Mouse (Mus musculus): ENCODE results near the gene Nab2. TPM values are rescaled to one million over a fixed set of nuclear protein-coding genes. Genes with fewer than 3 reads are reported as not detected.

Gene Nab2
- 0.79 and 2.2 TPM in 2 replicates for polyA plus RNA-seq (2014; fragmentation: Nextera tagmentation; extraction: Ambion mirVana)

DNA sequence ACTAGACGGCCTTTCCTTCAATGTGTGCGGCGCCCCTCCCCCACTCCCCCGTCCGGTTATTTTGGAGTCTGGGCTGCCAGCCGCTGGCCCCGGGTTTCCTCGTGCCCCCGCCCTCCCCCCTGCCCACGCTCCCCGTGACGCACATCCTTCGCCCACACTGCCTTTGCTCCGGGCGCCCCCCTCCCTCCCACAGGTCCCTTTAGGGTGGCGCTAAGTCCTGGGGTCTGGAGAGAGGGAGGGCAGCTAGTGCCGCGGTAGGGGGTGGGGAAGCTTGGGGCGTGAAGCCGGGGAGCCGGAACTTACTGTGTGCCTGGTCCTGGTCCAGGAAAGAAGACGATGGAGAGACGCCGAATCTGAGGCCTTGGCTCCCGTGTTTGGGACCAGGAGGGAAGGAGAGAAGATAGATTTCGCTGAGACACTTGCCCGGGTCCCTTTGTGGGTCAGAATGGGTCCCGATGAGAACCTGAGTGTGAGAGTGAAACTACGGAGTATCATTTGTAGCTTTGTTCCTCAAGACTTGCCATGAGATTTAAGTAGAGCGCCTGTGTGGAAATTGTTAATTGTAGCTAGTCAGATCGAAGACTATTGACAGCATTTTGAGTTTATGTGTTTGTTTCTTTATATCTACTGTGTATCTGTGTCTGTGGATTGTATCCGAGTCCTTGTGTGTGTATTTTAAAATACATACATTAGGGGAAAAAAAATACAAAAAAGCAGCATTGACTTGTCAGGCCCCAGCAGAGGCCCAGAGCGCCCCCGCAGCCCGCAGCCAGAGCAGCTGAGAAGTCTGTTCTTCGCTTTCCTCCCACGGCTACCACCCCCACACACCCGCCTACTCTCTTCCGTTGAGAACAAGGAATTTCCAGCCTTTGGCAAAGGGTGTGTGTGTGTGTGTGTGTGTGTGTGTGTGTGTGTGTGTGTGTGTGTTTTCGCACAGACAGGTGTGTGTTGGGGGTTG, at the start of gene Nab2:
Gene Nab2 (minus strand): TSS at position 476 of the 958 bp plus-strand sequence.
- Histone ChIP-seq H3K4me2 (ENCODE audit: low read depth, low read length) (peak within 1 kb of the TSS; percentile 71), H3K27me3 (ENCODE audit: control insufficient read depth, insufficient read depth, low read length) (peaks cover 29% of the 10 kb centered on the region), H3K9ac (replicated peaks; ENCODE audit: low read depth, low read length) (peak within 1 kb of the TSS; percentile 51), H3K4me1 (ENCODE audit: control insufficient read depth, insufficient read depth, low read length) (peaks cover 11% of the 10 kb centered on the region; the same call in 1 of the 2 replicates), H3K27ac (ENCODE audit: low read depth, low read length) (peak within 1 kb of the TSS; percentile 56; the same call in 1 of the 2 replicates), H3K4me3 (ENCODE audit: low read depth, low read length) (peak within 1 kb of the TSS; percentile 43), H3K36me3 (ENCODE audit: control insufficient read depth, insufficient read depth, low read length) (no peaks in the 10 kb centered on the region), H3K9me3 (ENCODE audit: control insufficient read depth, low read length) (no peaks in the 10 kb centered on the region)
- 2% methylated on average over 39 of the region's 40 CpGs for WGBS
- ATAC-seq (ENCODE audit: low read depth), result 0 out of 2 replicates have a peak, but pooled peaks have one; percentile 27

DNA sequence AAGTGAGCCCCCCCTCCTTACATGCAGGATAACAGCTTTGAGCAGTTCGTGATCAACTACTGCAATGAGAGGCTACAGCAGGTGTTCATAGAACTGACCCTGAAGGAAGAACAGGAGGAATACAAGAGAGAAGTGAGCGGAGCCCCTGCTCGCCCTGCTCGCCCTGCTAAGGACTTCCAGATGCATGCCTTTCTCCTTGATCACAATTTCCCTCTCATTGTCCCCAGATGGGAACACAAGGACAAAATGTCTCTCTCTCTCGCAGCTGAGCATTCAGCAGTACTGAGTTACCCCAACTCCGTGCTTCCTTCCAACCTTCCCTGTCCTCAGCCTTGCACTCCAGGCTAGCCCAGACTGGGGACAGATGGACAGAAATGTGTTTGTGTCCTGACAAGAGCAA, 44.4 kb upstream of the Nab2 start:
- Histone ChIP-seq H3K4me3 (ENCODE audit: low read depth, low read length) (no peak overlapping the region), H3K27me3 (ENCODE audit: control insufficient read depth, insufficient read depth, low read length) (no peaks in the 10 kb centered on the region), H3K27ac (ENCODE audit: low read depth, low read length) (no peak overlapping the region), H3K9ac (replicated peaks; ENCODE audit: low read depth, low read length) (no peak overlapping the region), H3K9me3 (ENCODE audit: control insufficient read depth, low read length) (no peaks in the 10 kb centered on the region), H3K4me1 (ENCODE audit: control insufficient read depth, insufficient read depth, low read length) (no peaks in the 10 kb centered on the region), H3K4me2 (ENCODE audit: low read depth, low read length) (no peak overlapping the region), H3K36me3 (ENCODE audit: control insufficient read depth, insufficient read depth, low read length) (no peaks in the 10 kb centered on the region)
- no peak for ATAC-seq (ENCODE audit: low read depth)
- WGBS, result 82% methylated on average over 6 of the region's 6 CpGs

DNA sequence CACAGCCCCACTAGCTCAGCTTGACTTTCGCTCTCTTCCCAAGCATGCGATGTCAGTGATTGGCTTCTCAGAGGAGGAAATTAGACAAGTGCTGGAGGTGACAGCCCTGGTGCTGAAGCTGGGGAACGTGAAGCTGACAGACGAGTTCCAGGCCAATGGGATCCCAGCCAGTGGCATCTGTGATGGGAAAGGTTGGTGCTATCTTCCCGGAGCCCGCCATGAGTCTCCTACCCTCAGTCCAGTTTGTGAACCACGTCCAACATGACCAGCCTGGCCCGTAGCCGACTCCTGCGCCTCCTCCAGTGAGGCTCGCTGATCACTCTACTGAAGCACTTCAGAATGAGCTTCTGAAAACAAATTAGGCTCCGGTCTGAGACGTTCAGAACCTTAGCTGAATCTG, 42.0 kb upstream of the Nab2 start:
- Histone ChIP-seq H3K27me3 (ENCODE audit: control insufficient read depth, insufficient read depth, low read length) (no peaks in the 10 kb centered on the region), H3K4me2 (ENCODE audit: low read depth, low read length) (no peak overlapping the region), H3K36me3 (ENCODE audit: control insufficient read depth, insufficient read depth, low read length) (no peaks in the 10 kb centered on the region), H3K9ac (replicated peaks; ENCODE audit: low read depth, low read length) (no peak overlapping the region), H3K9me3 (ENCODE audit: control insufficient read depth, low read length) (no peaks in the 10 kb centered on the region), H3K27ac (ENCODE audit: low read depth, low read length) (no peak overlapping the region), H3K4me3 (ENCODE audit: low read depth, low read length) (no peak overlapping the region), H3K4me1 (ENCODE audit: control insufficient read depth, insufficient read depth, low read length) (no peaks in the 10 kb centered on the region)
- ATAC-seq (ENCODE audit: low read depth), result no peak
- 88% methylated on average over 13 of the region's 13 CpGs for WGBS

DNA sequence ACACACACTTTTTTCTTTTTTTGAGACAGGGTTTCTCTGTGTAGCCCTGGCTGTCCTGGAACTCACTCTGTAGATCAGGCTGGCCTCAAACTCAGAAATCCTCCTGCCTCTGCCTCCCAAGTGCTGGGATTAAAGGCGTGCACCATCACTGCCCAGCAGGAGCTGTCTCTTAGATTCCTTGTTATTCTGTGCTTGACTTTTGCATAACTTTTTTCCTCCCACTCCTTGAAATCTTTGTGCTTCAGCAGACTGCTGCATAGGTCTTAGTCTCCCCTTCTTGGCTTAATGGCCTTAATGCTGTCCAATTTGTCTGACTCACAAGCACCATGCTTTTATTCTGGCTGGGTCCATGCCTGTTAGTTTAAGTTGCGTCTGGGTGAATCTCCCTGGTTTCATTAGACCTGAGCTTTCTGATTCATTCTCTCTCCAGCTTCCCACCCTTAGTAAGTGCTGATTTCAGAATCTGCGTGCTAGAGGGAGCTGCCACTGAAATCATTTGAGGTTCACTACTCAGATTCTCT, 40.5 kb upstream of the Nab2 start:
- Histone ChIP-seq H3K4me1 (ENCODE audit: control insufficient read depth, insufficient read depth, low read length) (no peaks in the 10 kb centered on the region), H3K9me3 (ENCODE audit: control insufficient read depth, low read length) (no peaks in the 10 kb centered on the region), H3K4me2 (ENCODE audit: low read depth, low read length) (no peak overlapping the region), H3K9ac (replicated peaks; ENCODE audit: low read depth, low read length) (no peak overlapping the region), H3K4me3 (ENCODE audit: low read depth, low read length) (no peak overlapping the region), H3K27ac (ENCODE audit: low read depth, low read length) (no peak overlapping the region), H3K36me3 (ENCODE audit: control insufficient read depth, insufficient read depth, low read length) (no peaks in the 10 kb centered on the region), H3K27me3 (ENCODE audit: control insufficient read depth, insufficient read depth, low read length) (no peaks in the 10 kb centered on the region)
- ATAC-seq (ENCODE audit: low read depth), result no peak
- WGBS, result 89% methylated on average over 3 of the region's 3 CpGs

DNA sequence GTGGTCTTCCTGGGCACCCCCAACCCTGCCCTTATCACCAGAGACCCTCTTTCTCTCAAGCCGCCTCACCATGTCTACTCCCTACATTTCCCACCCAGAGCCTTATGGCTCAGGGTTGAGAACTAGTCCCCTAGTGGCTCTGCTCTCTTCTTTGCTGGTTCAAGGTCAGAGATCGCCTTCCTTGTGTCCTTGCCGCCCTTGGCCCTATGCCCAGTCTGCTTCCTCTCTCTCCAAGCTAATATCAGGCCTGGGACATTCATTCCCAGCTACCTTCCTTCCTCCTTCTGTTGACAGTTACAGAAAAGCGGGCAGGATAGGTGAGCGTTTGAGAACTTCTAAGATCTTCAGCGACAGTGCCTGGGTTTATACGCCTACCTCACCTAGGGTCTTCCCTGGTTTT, 39.4 kb upstream of the Nab2 start:
- H3K27me3 ChIP-seq (ENCODE audit: control insufficient read depth, insufficient read depth, low read length), result no peaks in the 10 kb centered on the region
- H3K9me3 ChIP-seq (ENCODE audit: control insufficient read depth, low read length), result no peaks in the 10 kb centered on the region
- WGBS, result 85% methylated on average over 7 of the region's 7 CpGs
- no peak overlapping the region for H3K9ac ChIP-seq (replicated peaks; ENCODE audit: low read depth, low read length)
- no peak for ATAC-seq (ENCODE audit: low read depth)
- H3K4me2 ChIP-seq (ENCODE audit: low read depth, low read length), result no peak overlapping the region
- H3K4me1 ChIP-seq (ENCODE audit: control insufficient read depth, insufficient read depth, low read length), result no peaks in the 10 kb centered on the region
- no peak overlapping the region for H3K27ac ChIP-seq (ENCODE audit: low read depth, low read length)
- H3K36me3 ChIP-seq (ENCODE audit: control insufficient read depth, insufficient read depth, low read length), result no peaks in the 10 kb centered on the region
- no peak overlapping the region for H3K4me3 ChIP-seq (ENCODE audit: low read depth, low read length)

DNA sequence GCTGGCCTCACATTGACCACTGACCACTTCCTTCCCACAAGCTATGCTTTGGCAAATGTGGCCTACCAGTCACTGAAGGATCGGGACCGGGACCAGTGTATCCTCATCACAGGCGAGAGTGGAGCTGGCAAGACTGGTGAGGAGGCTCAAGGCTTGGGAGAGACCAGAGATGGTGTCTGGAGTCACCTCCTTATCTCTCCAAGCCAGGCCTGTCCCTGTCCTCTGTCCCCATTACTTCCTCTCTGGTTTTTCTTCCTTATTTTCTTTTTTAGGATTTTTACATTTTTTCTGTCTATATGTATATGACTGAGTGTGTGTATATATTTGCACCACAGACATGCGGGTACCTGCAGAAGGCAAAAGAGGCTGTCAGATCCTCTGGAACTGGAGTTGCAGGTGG, 37.4 kb upstream of the Nab2 start:
- H3K9ac ChIP-seq (replicated peaks; ENCODE audit: low read depth, low read length), result no peak overlapping the region
- whole genome bisulfite sequencing, result 91% methylated on average over 4 of the region's 4 CpGs
- H3K4me2 ChIP-seq (ENCODE audit: low read depth, low read length), result no peak overlapping the region
- ATAC-seq (ENCODE audit: low read depth), result no peak
- no peaks in the 10 kb centered on the region for H3K36me3 ChIP-seq (ENCODE audit: control insufficient read depth, insufficient read depth, low read length)
- H3K27me3 ChIP-seq (ENCODE audit: control insufficient read depth, insufficient read depth, low read length), result no peaks in the 10 kb centered on the region
- no peaks in the 10 kb centered on the region for H3K4me1 ChIP-seq (ENCODE audit: control insufficient read depth, insufficient read depth, low read length)
- H3K27ac ChIP-seq (ENCODE audit: low read depth, low read length), result no peak overlapping the region
- no peaks in the 10 kb centered on the region for H3K9me3 ChIP-seq (ENCODE audit: control insufficient read depth, low read length)
- no peak overlapping the region for H3K4me3 ChIP-seq (ENCODE audit: low read depth, low read length)

DNA sequence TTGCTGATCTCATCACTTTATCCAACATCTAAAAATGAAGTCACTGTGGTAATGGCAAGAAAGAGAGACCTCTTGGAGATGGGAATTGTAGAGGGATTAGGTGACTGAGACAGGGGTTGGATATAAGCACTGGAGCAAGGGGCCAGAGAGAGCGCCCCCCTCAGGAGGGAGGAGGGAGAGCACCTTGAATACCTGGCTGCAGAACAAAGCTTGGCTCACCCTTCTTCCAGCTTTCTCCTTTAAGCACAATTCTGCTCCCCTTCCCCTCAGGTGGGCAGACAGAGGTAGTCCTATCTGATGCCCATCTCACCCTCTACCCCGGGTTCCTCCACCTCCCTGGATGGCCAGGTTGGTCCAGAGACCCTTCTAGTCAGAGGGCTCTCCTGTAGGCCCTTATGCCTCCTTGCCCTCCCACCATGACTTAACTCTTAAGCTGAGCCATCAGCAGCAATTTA, 36.4 kb upstream of the Nab2 start, which contains the start of gene Myo1a:
Gene Myo1a (plus strand): TSS at position 405 of the 455 bp plus-strand sequence.
- Histone ChIP-seq H3K27me3 (ENCODE audit: control insufficient read depth, insufficient read depth, low read length) (no peaks in the 10 kb centered on the region), H3K36me3 (ENCODE audit: control insufficient read depth, insufficient read depth, low read length) (no peaks in the 10 kb centered on the region), H3K27ac (ENCODE audit: low read depth, low read length) (no peak within 1 kb of the TSS), H3K9me3 (ENCODE audit: control insufficient read depth, low read length) (no peaks in the 10 kb centered on the region), H3K4me2 (ENCODE audit: low read depth, low read length) (no peak within 1 kb of the TSS), H3K4me1 (ENCODE audit: control insufficient read depth, insufficient read depth, low read length) (no peaks in the 10 kb centered on the region), H3K9ac (replicated peaks; ENCODE audit: low read depth, low read length) (no peak within 1 kb of the TSS), H3K4me3 (ENCODE audit: low read depth, low read length) (no peak within 1 kb of the TSS)
- no peak for ATAC-seq (ENCODE audit: low read depth)
- 89% methylated on average over 2 of the region's 2 CpGs for WGBS

DNA sequence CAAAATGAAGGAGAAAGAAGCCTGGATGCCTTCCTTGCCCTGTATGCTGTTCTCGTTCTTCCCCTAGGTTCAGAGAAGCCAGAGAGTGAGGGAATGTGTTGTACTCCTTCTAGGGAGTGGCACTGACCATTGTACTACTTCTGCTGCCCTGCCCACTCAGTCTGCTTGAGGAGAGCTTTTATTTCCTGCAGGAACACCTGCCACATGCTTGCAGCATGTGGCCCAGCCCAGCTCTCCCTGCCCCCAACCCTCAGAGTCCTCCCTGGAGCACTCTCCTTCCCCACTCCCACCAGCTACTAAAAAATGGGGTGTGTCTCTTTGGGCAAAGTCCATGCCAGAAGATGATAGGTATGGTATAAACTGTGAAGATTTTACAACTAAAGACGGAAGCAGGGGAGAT, 35.9 kb upstream of the Nab2 start:
- no peak for ATAC-seq (ENCODE audit: low read depth)
- no peak overlapping the region for H3K4me2 ChIP-seq (ENCODE audit: low read depth, low read length)
- 79% methylated on average over 2 of the region's 2 CpGs for WGBS
- H3K27ac ChIP-seq (ENCODE audit: low read depth, low read length), result no peak overlapping the region
- no peak overlapping the region for H3K4me3 ChIP-seq (ENCODE audit: low read depth, low read length)
- no peaks in the 10 kb centered on the region for H3K9me3 ChIP-seq (ENCODE audit: control insufficient read depth, low read length)
- H3K9ac ChIP-seq (replicated peaks; ENCODE audit: low read depth, low read length), result no peak overlapping the region
- no peaks in the 10 kb centered on the region for H3K4me1 ChIP-seq (ENCODE audit: control insufficient read depth, insufficient read depth, low read length)
- no peaks in the 10 kb centered on the region for H3K27me3 ChIP-seq (ENCODE audit: control insufficient read depth, insufficient read depth, low read length)
- H3K36me3 ChIP-seq (ENCODE audit: control insufficient read depth, insufficient read depth, low read length), result no peaks in the 10 kb centered on the region

DNA sequence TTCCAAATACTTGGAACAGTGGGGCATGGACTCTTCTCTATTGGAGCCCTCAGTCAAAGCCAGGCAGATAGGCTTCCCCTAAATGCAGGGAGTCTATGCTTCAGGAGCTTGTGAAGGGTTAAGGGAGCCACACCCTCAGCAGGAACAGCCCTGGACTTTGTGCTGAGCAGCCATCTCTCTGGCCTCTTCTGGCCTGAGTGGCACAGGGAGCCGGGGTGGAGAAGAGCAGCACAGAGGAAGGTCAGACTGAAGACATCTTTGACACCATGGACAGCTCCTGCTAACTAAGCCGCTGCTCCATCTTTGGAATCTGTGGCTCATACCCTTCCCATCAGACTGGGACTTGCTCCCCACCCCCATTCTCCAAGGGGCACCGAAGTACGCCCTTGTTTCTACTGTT, 34.9 kb upstream of the Nab2 start:
- Histone ChIP-seq H3K4me1 (ENCODE audit: control insufficient read depth, insufficient read depth, low read length) (no peaks in the 10 kb centered on the region), H3K9ac (replicated peaks; ENCODE audit: low read depth, low read length) (no peak overlapping the region), H3K9me3 (ENCODE audit: control insufficient read depth, low read length) (no peaks in the 10 kb centered on the region), H3K4me3 (ENCODE audit: low read depth, low read length) (no peak overlapping the region), H3K4me2 (ENCODE audit: low read depth, low read length) (no peak overlapping the region), H3K27me3 (ENCODE audit: control insufficient read depth, insufficient read depth, low read length) (no peaks in the 10 kb centered on the region), H3K27ac (ENCODE audit: low read depth, low read length) (no peak overlapping the region), H3K36me3 (ENCODE audit: control insufficient read depth, insufficient read depth, low read length) (0 out of 2 replicates have a peak, but pooled peaks cover 2% of the 10 kb centered on the region)
- no peak for ATAC-seq (ENCODE audit: low read depth)
- WGBS, result 55% methylated on average over 4 of the region's 4 CpGs
